Mouse (Mus musculus) gastrocnemius, adult 18-20 months (tissue): ENCODE results near the gene Arhgap22. TPM values are rescaled to one million over a fixed set of nuclear protein-coding genes. Genes with fewer than 3 reads are reported as not detected.

Experiments used
- DNase-seq: peaks from one replicate; pipeline ENCODE4 v3.0.0; 2021; ENCODE audit warnings: low spot score
- long read RNA-seq, 2 experiments: library from polyadenylated mRNA; stranded (forward); transcript quantifications; one replicate each; pipeline ENCODE4 v2.0.0; 2021
- total RNA-seq, 2 experiments: library from RNA; stranded (reverse); gene quantifications; 2 replicates each; pipeline ENCODE4 v1.2.3; 2021

Gene Arhgap22
- total RNA-seq, result 1 to 10 TPM in 1 of 2 experiments, under 1 TPM in 1; 0.41 to 1.3 TPM
- long read RNA-seq, experiment 1, partial matches to known transcripts, result 0 of 1 reads
- long read RNA-seq, experiment 1, other reads (novel, unspliced or antisense), result 1 of 1 reads
- long read RNA-seq, experiment 2, partial matches to known transcripts, result 0 of 2 reads
- long read RNA-seq, experiment 2, other reads (novel, unspliced or antisense), result 2 of 2 reads

GRCm38 (mm10) chr14:33213823-33214766 lies at the start of gene Arhgap22:
Arhgap22 (plus strand) TSS chr14:33214026.
- DNase-seq, result peak; percentile 83

GRCm38 (mm10) chr14:33168750-33169149 lies 45.1 kb upstream of the Arhgap22 start:
- DNase-seq, result no peak

DNA sequence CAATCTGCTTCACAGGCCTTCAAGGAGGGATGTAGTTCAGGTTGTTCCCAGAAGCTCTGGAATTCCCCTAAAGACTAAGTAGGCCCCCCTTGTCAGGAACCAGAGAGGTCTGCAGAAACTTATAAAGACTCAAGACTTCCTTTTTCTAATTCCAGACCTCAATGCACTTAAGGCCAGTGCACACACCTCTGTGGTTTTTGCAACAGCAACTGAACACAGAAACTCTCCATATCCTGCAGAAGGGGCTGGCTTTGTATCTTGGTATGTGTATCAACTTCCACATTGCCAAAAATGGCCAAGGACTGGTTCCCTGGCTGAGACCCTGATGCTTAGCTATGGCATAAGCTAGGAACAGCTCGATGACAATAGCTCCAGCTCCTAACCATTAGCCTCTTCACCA lies 41.9 kb upstream of the Arhgap22 start:
- no peak for DNase-seq

DNA sequence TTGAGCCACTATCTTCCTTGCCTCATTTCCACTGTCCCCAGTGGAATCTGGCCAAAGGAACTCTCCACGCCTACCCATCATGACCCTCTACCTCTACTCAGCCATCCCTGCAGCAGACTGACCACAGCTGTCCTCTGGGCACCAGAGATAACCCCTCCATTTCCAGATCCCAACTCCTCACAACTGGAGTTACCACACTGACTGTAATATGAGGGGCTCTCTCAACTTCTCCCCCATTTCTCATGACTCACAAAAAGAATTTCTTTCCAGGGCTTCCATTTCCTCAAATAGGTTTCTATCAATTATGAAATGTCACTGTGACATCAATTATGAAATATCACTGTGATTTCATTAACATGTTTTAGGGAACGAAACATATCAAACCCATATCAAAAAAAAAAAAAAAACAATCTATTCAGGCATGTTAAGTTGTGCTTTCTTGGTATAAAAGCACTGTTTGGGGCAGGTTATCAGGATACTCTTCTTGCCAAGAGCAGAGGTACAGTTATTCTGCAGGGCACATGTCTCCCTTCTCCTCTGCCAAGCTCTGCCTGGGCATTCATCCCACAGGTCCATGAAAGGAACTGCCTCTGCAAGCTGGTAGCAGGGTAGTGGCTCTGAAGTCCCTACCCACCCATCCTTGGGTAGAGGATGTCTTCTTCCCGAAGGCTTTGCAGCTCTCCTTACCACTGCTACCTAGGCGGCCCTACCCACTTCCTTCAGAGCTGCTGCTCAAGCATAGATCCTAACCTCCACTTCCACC lies 38.6 kb upstream of the Arhgap22 start:
- no peak for DNase-seq

- DNase-seq, result no peak
Observed at GRCm38 (mm10) chr14:33180102-33180501, 33.7 kb upstream of the Arhgap22 start.

GRCm38 (mm10) chr14:33185068-33185800 lies 28.6 kb upstream of the Arhgap22 start, which contains the start of gene Wdfy4:
Wdfy4 (minus strand) TSS chr14:33185508.
- DNase-seq, result no peak

- no peak for DNase-seq
Observed at GRCm38 (mm10) chr14:33187201-33187600, 26.6 kb upstream of the Arhgap22 start.

DNA sequence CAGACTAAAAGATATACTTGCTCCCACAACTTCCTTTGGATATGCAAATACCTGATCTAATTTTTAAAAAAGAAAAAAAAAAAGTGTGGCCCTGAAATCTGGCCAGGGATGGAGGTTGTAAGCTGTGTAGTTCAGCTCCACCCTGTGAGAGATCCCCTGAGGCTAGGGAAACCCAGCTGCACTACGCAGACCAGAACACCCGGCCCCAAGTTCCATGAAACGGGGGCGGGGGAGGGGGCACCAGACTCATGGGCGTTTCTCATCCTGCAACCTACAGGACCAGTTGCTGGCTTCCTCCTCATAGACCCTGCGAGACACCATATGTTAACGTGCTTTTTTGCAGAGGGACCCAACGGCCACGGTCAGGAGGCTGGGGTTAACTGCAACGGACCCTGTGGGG lies 24.6 kb upstream of the Arhgap22 start:
- no peak for DNase-seq

GRCm38 (mm10) chr14:33189849-33190423 lies 23.9 kb upstream of the Arhgap22 start:
- no peak for DNase-seq

- DNase-seq, result no peak
Observed at GRCm38 (mm10) chr14:33190646-33191045, 23.2 kb upstream of the Arhgap22 start.

GRCm38 (mm10) chr14:33193762-33194161 lies 20.1 kb upstream of the Arhgap22 start:
- no peak for DNase-seq

DNA sequence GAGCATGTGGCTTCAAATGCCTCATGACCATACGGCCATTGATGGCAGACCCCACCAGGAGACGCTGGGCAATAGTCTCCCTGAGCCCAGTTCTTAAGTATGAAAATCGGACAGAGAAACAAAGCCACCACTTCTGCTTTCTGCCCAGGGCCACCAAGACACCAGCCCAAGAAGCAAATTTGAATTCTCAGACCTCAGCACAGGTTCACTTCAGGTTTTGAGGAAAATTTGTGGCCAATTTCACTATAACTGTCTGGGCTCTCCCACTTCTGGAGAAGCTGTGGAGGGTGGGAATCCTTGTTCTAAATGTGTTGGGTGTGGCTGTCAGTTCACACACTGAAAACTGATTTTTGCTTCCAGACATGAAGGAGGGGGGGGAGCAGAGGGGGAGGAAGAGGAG lies 19.6 kb upstream of the Arhgap22 start:
- DNase-seq, result no peak

GRCm38 (mm10) chr14:33202161-33202560 lies 11.7 kb upstream of the Arhgap22 start:
- DNase-seq, result no peak

DNA sequence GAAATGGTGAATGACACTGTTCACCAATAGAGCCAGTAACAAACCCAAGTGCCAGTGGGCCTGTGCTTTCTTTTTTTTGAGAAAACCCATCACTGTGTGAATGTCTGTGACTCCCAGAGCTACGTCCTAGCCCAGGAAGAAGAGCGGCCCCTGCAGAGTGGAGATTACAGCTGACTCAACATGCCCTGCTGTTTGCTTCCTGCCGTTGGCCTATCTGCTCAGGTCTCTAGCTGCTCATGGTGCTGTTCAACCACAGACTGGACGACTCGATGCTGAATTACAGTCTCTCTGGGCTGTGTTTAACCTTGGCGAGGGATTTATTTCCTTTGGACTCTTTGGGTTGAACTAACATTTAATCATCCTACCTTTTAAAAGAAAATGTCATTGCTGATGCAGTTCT lies 10.9 kb upstream of the Arhgap22 start:
- DNase-seq, result no peak

GRCm38 (mm10) chr14:33203777-33204176 lies 10.0 kb upstream of the Arhgap22 start:
- DNase-seq, result no peak

- DNase-seq, result no peak
Observed at GRCm38 (mm10) chr14:33205280-33205965, 8.4 kb upstream of the Arhgap22 start.

GRCm38 (mm10) chr14:33207011-33207410 lies 6.8 kb upstream of the Arhgap22 start:
- DNase-seq, result no peak

DNA sequence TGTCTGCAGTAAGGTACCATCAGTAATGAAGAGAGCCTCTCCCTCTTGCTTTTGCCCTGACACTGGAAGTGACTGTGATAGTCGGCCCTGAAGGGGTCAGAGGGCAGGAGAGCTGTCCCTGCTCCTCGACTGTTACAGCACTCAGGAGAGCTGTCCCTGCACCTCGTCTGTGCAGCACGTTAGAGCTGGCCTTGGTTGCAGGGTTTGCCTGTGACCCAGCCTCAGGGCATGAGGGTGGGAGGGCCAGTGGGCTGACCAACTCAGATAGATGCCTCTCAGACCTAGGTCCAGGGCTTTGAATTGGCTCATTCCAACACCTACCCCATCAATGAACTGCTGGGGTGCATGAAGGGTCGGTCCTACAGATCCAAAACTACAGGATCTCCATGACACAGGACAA lies 5.5 kb upstream of the Arhgap22 start:
- DNase-seq, result no peak

- no peak for DNase-seq
Observed at GRCm38 (mm10) chr14:33210806-33211205, 3.0 kb upstream of the Arhgap22 start.

DNA sequence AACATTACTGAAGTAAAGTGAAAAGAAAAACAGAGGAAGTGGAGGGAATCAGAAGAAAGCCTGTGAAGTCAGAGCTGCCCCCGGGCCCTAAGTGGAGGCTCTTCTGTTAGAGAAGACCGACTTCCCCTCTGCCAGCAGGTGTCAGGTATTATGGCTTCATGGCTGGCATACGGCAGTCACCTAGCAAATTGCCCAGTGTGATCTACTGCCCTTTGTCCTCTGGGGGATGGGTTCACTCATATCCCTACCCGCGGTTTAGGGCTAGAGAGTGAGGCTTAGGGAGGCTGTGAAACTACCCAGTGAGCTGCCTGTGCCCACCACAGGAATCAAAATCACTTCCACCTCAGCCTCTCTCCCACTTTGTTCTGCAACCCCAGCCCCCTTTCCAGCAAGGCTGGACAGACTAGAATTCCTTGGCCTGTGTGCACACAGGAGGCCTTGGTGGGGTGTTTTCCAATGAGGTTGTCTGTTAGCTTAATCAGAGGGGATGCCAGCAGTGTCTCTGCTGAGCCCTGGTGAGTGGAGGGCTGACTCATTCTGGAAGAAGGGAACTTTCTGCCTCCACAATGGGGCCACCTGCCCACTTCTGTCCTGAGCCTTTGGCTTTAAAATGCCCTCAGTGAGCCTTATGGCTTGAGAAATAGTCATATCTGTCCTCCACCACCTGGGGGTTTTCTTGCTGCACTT lies 1.4 kb upstream of the Arhgap22 start:
- no peak for DNase-seq
